Mouse (Mus musculus): ENCODE measurements around the gene Mast4. TPM values are rescaled to one million over a fixed set of nuclear protein-coding genes. Genes with fewer than 3 reads are reported as not detected.

The Mast4 gene
- total RNA-seq, 1 experiment from 2014 or later: 18.8 TPM

- no peak for ATAC-seq (replicated peaks in 1 of 2; ENCODE audit: insufficient read depth in 1 of 2, low FRiP score in 2 of 2, low TSS enrichment in 1 of 2, low read depth in 1 of 2, poor library complexity in 2 of 2, severe bottlenecking in 2 of 2)
Observed at GRCm38 (mm10) chr13:102684890-102685289, 649.4 kb downstream of the Mast4 start.

Measured in hematopoietic stem cell, adult 5-6 weeks (primary cell).